Mouse (Mus musculus) liver, embryonic 13.5 days (tissue): ENCODE measurements around the gene Il1rl2. TPM values are rescaled to one million over a fixed set of nuclear protein-coding genes. Genes with fewer than 3 reads are reported as not detected.
A peak's percentile ranks its signal among the peaks of the same experiment; 100 is the strongest.
"Not testable (repeated sequence)": the region's sequence is repeated elsewhere in the genome, so short reads cannot be mapped to it uniquely, and the experiment has no call there.

ENCODE experiments used
- ATAC-seq: fragments of 200-750 bp; cut with Nextera tagmentation; 2 replicates; pipeline ENCODE4 v1.8.0; 2017; ENCODE audit warnings: low read depth, mild to moderate bottlenecking, moderate number of reproducible peaks, moderate library complexity
- DNase-seq: peaks from one replicate; pipeline ENCODE4 v3.0.0; 2022
- H3K27ac ChIP-seq: fragments of 300-500 bp; sonication (generic); 2 replicates; pipeline ENCODE4 v1.5.1; 2015; ENCODE audit warnings: moderate library complexity, mild to moderate bottlenecking, inconsistent platforms
- H3K27me3 ChIP-seq: fragments of 300-500 bp; sonication (generic); 2 replicates; pipeline ENCODE4 v1.6.1; 2015; ENCODE audit warnings: mild to moderate bottlenecking, inconsistent platforms
- H3K36me3 ChIP-seq: fragments of 300-500 bp; sonication (generic); 2 replicates; pipeline ENCODE4 v1.6.1; 2015; ENCODE audit warnings: mild to moderate bottlenecking, inconsistent platforms
- H3K4me1 ChIP-seq: fragments of 300-500 bp; sonication (generic); replicated peaks from 2 replicates; pipeline ENCODE4 v1.6.1; 2015; ENCODE audit warnings: inconsistent platforms
- H3K4me2 ChIP-seq: fragments of 300-500 bp; sonication (generic); 2 replicates; pipeline ENCODE4 v1.6.1; 2015; ENCODE audit warnings: inconsistent platforms, mild to moderate bottlenecking, moderate library complexity
- H3K4me3 ChIP-seq: fragments of 300-500 bp; sonication (generic); replicated peaks from 2 replicates; pipeline ENCODE4 v1.5.1; 2015; ENCODE audit warnings: mild to moderate bottlenecking, inconsistent platforms
- H3K9ac ChIP-seq: fragments of 300-500 bp; sonication (generic); 2 replicates; pipeline ENCODE4 v1.6.1; 2015; ENCODE audit warnings: mild to moderate bottlenecking, inconsistent platforms
- H3K9me3 ChIP-seq: fragments of 300-500 bp; sonication (generic); replicated peaks from 2 replicates; pipeline ENCODE4 v1.6.1; 2016; ENCODE audit warnings: inconsistent platforms
- WGBS: fragments of 180-500 bp; shearing (Covaris S2); methylation state at CpG from one replicate; pipeline ENCODE4 v1.1.7; 2015; ENCODE audit not compliant: insufficient replicate concordance; 5-methylcytosine and 5-hydroxymethylcytosine counted together
- polyA plus RNA-seq: library from polyadenylated mRNA; unstranded; fragments of >200 nt; fragmentation: Nextera tagmentation; extraction: Ambion mirVana; gene quantifications from 2 replicates; pipeline ENCODE4 v1.2.1, GENCODE M21; 2015

Gene Il1rl2
- polyA plus RNA-seq, 1 experiment from 2014 or later, result 1.4 TPM

DNA sequence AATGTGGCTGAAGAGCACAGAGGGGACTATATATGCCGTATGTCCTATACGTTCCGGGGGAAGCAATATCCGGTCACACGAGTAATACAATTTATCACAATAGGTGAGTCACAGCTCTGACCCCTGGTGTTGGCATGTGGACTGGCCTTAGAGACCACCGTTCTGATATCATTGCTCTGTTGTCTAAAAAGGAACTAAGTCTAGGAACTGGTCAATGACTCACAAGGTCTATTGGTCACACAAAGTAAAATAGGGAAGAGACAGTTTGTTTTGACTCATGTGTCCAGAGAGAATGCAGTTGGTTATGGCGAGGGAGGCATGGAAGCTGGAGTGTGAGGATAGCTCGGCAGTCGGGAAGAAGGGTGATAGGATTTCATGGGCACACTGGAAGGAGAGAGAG lies 29.6 kb upstream of the Il1rl2 start:
- H3K9ac ChIP-seq, result no peak overlapping the region
- H3K27ac ChIP-seq, result no peak overlapping the region
- H3K27me3 ChIP-seq, result no peaks in the 10 kb centered on the region
- ATAC-seq (no peak), DNase-seq (no peak)
- H3K36me3 ChIP-seq, result no peaks in the 10 kb centered on the region
- H3K4me1 ChIP-seq, result peaks cover 14% of the 10 kb centered on the region
- H3K4me3 ChIP-seq, result no peak overlapping the region
- no peaks in the 10 kb centered on the region for H3K9me3 ChIP-seq
- 62% methylated on average over 9 of the region's 9 CpGs for WGBS
- no peak overlapping the region for H3K4me2 ChIP-seq

DNA sequence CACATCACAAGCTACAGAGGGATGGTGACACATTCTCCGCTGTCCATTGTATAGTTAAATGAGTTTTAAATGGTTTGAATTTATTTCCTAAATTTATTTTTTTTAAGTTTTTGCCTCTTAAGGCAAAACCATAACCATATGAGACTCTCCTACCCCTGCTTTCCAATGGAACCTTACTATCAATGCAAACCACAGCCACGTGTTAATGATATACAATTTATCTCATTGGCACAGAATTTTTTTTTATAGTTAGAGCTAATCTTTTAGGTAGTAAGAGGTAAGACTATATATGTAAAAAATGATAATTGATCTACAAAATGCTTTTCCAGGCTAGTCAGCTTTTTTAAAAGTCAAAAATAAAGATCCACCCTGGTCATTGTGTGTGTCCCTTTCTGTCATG lies 26.4 kb upstream of the Il1rl2 start:
- WGBS, result 53% methylated on average over 2 of the region's 2 CpGs
- H3K36me3 ChIP-seq, result no peaks in the 10 kb centered on the region
- H3K9ac ChIP-seq, result no peak overlapping the region
- DNase-seq, result no peak
- H3K27me3 ChIP-seq, result no peaks in the 10 kb centered on the region
- H3K9me3 ChIP-seq, result no peaks in the 10 kb centered on the region
- H3K4me2 ChIP-seq, result no peak overlapping the region
- ATAC-seq, result peak; percentile 43; the same call in 1 of the 2 replicates
- H3K4me1 ChIP-seq, result peaks cover 19% of the 10 kb centered on the region
- H3K4me3 ChIP-seq, result no peak overlapping the region
- H3K27ac ChIP-seq, result no peak overlapping the region

DNA sequence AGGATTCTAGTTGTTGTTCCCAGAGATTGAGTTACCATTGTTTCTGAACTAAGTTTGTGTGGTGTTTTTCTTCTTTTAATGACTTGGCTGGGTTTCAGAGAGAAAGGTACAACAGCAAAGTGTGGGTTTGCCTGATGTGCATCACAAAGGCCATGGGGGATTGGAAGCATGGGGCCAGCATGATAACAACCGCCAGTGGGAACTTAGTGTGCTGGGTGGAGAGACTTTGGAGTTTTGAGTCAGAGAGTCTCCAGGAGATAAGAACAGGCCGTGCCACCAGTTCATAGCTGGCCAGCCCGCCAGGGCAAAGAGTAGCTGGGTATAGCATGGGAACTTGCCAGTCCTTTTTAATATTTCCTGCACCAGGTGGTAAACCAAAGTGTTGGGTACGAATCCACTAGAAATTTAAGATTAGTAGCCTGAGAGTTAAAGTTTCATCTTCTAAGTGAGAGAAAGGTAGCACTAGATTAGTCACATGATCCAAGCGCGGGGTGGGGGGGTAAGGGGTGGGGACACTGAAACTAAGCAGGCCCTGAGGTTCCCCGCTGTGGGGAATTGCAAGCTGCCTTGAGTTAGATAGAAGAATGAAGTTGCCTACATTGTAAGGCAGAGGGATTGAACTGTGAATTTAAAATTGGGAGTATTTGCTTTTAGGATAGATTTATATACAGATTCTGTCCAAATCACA lies 21.1 kb upstream of the Il1rl2 start:
- H3K27ac ChIP-seq, result peak overlapping the region; percentile 25; the same call in 1 of the 2 replicates
- no peaks in the 10 kb centered on the region for H3K9me3 ChIP-seq
- peak; percentile 95 for ATAC-seq
- no peak overlapping the region for H3K4me3 ChIP-seq
- 37% methylated on average over 7 of the region's 7 CpGs for WGBS
- H3K36me3 ChIP-seq, result no peaks in the 10 kb centered on the region
- H3K4me1 ChIP-seq, result peaks cover 19% of the 10 kb centered on the region
- H3K27me3 ChIP-seq, result no peaks in the 10 kb centered on the region
- peak overlapping the region; percentile 35 for H3K4me2 ChIP-seq
- H3K9ac ChIP-seq, result no peak overlapping the region
- DNase-seq, result peak; percentile 64

DNA sequence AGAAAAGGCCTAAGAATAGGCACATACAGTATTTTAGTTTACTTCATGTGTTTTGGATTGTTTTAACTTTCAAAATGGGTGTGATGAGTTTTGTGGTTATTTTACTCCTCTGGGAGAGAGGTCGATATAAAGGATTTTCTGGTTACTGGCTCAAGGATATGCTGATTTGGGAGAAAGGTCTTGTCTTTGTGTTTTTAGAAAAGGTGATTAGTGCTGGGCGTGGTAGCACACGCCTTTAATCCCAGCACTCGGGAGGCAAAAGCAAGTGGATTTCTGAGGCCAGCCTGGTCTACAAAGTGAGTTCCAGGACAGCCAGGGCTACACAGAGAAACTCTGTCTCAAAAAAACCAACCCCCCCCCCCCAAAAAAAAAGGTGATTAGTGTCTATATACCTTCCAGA lies 20.1 kb upstream of the Il1rl2 start:
- peaks cover 19% of the 10 kb centered on the region for H3K4me1 ChIP-seq
- DNase-seq, H3K4me3 ChIP-seq, H3K9me3 ChIP-seq, ATAC-seq, H3K9ac ChIP-seq, H3K27me3 ChIP-seq, H3K4me2 ChIP-seq, H3K27ac ChIP-seq, H3K36me3 ChIP-seq: not testable (repeated sequence)
- 46% methylated on average over 4 of the region's 4 CpGs for WGBS

DNA sequence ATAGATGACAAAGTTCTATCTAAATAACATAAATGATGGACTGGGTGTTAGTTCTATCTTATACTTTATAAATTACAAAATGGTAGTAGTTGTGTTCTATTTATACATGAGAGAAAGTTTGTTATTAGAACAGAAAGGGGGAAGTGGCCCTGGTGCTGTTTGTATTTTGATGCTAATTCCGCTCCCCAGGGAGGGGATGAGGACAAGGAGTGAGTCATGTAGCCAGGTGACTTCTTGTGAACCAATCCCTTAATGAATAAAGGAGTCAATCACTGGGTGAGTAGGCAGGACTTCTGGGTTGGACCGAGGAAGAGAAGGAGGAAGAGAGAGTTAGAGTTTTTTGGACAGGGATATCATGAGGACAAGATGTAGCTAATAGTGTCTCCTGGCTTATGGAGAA lies 18.3 kb upstream of the Il1rl2 start:
- no peak for DNase-seq
- H3K36me3 ChIP-seq, result no peaks in the 10 kb centered on the region
- no peaks in the 10 kb centered on the region for H3K9me3 ChIP-seq
- no peak overlapping the region for H3K9ac ChIP-seq
- H3K4me1 ChIP-seq, result peaks cover 19% of the 10 kb centered on the region
- no peaks in the 10 kb centered on the region for H3K27me3 ChIP-seq
- H3K4me3 ChIP-seq, result no peak overlapping the region
- 64% methylated on average over 2 of the region's 2 CpGs for WGBS
- ATAC-seq, result no peak
- H3K27ac ChIP-seq, result no peak overlapping the region
- H3K4me2 ChIP-seq, result no peak overlapping the region

DNA sequence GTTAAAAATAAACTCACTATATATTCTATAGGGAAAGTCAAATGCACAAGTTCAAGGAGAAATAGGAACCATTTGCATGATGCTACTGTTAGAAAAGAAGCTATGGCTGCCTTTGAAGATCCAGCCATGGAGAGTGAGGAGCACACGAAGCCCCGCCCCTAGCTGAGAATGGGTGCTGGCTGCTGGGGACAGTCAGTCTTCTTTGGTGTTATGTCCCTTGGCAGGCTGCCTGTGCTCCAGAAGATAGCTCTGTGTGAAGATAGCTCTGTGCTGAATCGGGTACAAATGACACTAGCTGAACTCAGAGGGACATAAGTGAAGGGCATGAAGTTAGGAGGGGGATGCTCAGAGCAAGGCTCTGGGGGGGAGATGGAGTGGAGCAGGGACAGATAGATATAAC lies 13.3 kb upstream of the Il1rl2 start:
- no peak overlapping the region for H3K27ac ChIP-seq
- H3K36me3 ChIP-seq, result peaks cover 12% of the 10 kb centered on the region; the same call in 1 of the 2 replicates
- H3K9me3 ChIP-seq, result no peaks in the 10 kb centered on the region
- H3K27me3 ChIP-seq, result no peaks in the 10 kb centered on the region
- DNase-seq (no peak), ATAC-seq (no peak)
- no peak overlapping the region for H3K4me2 ChIP-seq
- H3K4me1 ChIP-seq, result no peaks in the 10 kb centered on the region
- no peak overlapping the region for H3K4me3 ChIP-seq
- H3K9ac ChIP-seq, result no peak overlapping the region
- 72% methylated on average over 3 of the region's 3 CpGs for WGBS

DNA sequence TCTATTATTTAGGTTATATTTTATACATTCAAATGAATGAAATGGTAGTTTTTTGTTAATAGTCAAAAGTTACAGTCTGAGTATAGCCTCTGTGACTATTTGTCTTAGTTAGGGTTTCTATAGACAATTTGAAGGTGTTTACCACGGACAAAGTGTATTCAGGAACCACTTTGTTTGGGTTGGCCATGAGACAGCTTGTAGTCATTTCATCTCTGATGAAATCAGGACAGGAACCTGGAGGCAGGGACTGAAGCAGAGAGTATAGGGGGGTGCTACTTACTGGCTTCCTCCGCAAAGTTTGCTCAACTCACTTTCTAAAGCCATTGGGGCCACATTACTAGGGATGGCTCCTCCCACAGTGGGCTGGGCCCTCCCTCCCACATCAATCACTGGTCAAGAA lies 12.8 kb upstream of the Il1rl2 start:
- no peaks in the 10 kb centered on the region for H3K4me1 ChIP-seq
- H3K27ac ChIP-seq, result no peak overlapping the region
- H3K27me3 ChIP-seq, result no peaks in the 10 kb centered on the region
- peaks cover 12% of the 10 kb centered on the region; the same call in 1 of the 2 replicates for H3K36me3 ChIP-seq
- 58% methylated on average over 2 of the region's 2 CpGs for WGBS
- DNase-seq (no peak), ATAC-seq (no peak)
- H3K4me2 ChIP-seq, result no peak overlapping the region
- no peak overlapping the region for H3K4me3 ChIP-seq
- no peak overlapping the region for H3K9ac ChIP-seq
- H3K9me3 ChIP-seq, result no peaks in the 10 kb centered on the region

DNA sequence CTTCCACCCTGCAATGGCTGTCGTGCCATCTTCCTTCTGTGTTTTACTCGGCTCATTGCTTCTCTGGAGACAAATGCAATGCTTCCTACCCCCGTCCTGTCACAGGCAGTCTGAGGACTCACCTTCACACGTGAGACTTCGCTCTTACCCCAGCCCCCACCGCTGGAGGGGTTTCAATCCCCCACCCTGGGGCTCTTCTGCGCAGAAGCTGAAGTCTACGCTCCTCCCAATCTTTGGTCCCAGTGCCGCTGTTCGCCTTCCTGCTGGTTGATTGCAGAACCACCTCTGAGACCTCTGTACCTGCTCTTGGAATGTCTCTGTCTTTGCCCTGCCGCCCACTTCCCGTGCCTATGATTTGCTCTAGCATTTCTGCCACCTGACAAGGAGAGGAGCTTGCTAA lies 10.4 kb upstream of the Il1rl2 start:
- H3K27me3 ChIP-seq, result no peaks in the 10 kb centered on the region
- no peak for DNase-seq
- whole genome bisulfite sequencing, result 70% methylated on average over 12 of the region's 12 CpGs
- peaks cover 12% of the 10 kb centered on the region; the same call in 1 of the 2 replicates for H3K36me3 ChIP-seq
- no peaks in the 10 kb centered on the region for H3K4me1 ChIP-seq
- no peak overlapping the region for H3K27ac ChIP-seq
- no peak overlapping the region for H3K4me2 ChIP-seq
- no peak overlapping the region for H3K9ac ChIP-seq
- no peaks in the 10 kb centered on the region for H3K9me3 ChIP-seq
- ATAC-seq, result no peak
- H3K4me3 ChIP-seq, result no peak overlapping the region

DNA sequence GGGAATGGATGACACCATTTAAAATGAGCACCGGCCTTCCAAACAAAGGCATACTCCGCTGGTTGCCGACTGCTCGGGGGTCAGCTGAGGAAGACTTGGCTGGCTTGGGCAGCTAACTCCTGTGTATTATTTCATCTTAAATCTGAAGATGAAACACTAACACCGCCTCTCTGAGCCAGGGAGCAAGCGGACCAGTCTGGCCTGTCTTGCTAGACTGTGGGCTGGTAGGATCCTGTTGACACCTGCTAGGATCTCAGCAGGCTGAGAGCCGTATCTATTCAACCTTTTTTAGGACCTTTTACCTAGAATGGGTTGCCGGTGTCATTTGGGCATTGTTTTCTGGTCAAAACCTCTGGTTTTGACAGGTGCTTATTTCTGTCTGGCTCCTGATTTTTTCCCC lies 6.8 kb upstream of the Il1rl2 start:
- 90% methylated on average over 8 of the region's 8 CpGs for WGBS
- no peak overlapping the region for H3K4me3 ChIP-seq
- no peaks in the 10 kb centered on the region for H3K27me3 ChIP-seq

DNA sequence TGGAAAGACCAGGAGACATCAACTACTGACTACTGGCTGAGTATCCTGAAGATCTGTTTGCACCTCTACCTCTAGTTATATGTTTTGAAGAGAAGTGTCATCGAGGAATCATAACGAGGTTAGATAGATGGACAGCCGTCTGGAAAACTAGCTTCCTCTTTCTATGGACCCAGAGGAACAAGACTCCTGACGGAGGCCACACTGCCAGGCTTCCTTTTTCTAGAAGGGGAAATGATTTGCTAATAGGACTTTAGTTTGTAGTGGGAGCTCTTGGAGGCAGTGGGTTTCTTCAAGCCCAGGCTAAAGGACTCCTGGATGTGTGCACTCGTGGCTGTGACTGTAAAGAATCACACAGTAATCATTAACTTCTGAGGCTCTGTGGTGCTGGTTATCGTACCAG lies 2.6 kb upstream of the Il1rl2 start:
- Histone ChIP-seq H3K4me3 (no peak overlapping the region), H3K36me3 (no peaks in the 10 kb centered on the region), H3K27ac (no peak overlapping the region; the same call in 1 of the 2 replicates), H3K9ac (no peak overlapping the region), H3K9me3 (no peaks in the 10 kb centered on the region), H3K4me2 (no peak overlapping the region), H3K27me3 (peaks cover 21% of the 10 kb centered on the region), H3K4me1 (peaks cover 42% of the 10 kb centered on the region)
- no peak for ATAC-seq
- no peak for DNase-seq
- WGBS, result 31% methylated on average over 6 of the region's 6 CpGs

More for the DNA sequence above, 6.8 kb upstream of the Il1rl2 start:
- Histone ChIP-seq H3K4me2 (no peak overlapping the region), H3K27ac (no peak overlapping the region), H3K9ac (no peak overlapping the region), H3K9me3 (no peaks in the 10 kb centered on the region), H3K4me1 (peaks cover 13% of the 10 kb centered on the region), H3K36me3 (peaks cover 12% of the 10 kb centered on the region; the same call in 1 of the 2 replicates)
- ATAC-seq (no peak), DNase-seq (no peak)

DNA sequence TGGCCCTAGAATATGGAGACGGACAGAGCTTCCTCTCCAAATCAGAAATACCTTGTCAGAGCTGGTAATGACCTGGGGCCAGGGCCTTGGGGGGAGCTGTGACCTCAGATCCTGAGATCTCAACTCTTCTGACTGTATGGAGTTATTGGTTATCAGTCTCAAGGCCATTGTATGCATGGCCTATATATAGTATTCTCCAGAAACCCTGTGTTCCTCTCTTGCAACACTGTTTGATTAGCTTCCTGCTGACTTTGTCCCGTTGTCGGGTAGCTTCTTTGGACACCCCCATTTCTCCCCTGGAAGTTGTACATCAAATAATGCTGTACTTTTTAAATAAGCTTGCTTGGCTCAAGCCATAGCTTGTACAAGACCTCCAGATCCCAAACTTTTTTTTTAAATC lies 1.9 kb upstream of the Il1rl2 start:
- no peak overlapping the region for H3K9ac ChIP-seq
- ATAC-seq, result no peak

More for the DNA sequence above, 1.9 kb upstream of the Il1rl2 start:
- no peaks in the 10 kb centered on the region for H3K36me3 ChIP-seq
- peaks cover 23% of the 10 kb centered on the region for H3K27me3 ChIP-seq
- WGBS, result 32% methylated on average over 3 of the region's 3 CpGs
- H3K27ac ChIP-seq, result no peak overlapping the region
- H3K9me3 ChIP-seq, result no peaks in the 10 kb centered on the region
- H3K4me3 ChIP-seq, result no peak overlapping the region
- no peak overlapping the region for H3K4me2 ChIP-seq
- peaks cover 42% of the 10 kb centered on the region for H3K4me1 ChIP-seq
- DNase-seq, result no peak
